Mouse (Mus musculus) C2C12 (cell line): ENCODE measurements around the gene Zc3h6. TPM values are rescaled to one million over a fixed set of nuclear protein-coding genes. Genes with fewer than 3 reads are reported as not detected.

Experiments used
- H3K27me3 ChIP-seq: one replicate; pipeline ENCODE4 v1.6.1; 2011; ENCODE audit not compliant: control insufficient read depth, insufficient read depth, insufficient read length
- H3K36me3 ChIP-seq: one replicate; pipeline ENCODE4 v1.6.1; 2011; ENCODE audit not compliant: control insufficient read depth, insufficient read depth
- H3K4me3 ChIP-seq: one replicate; pipeline ENCODE4 v1.5.1; 2011; ENCODE audit warnings: mild to moderate bottlenecking, control low read depth; ENCODE audit not compliant: poor library complexity, insufficient read depth, severe bottlenecking
- H3K79me2 ChIP-seq: one replicate; pipeline ENCODE4 v1.6.1; 2011; ENCODE audit not compliant: control insufficient read depth, insufficient read depth
- H3K79me3 ChIP-seq: one replicate; pipeline ENCODE4 v1.6.1; 2011; ENCODE audit warnings: low read depth, control low read depth
- H3ac ChIP-seq: one replicate; pipeline ENCODE3; 2011; ENCODE audit warnings: low read depth; ENCODE audit not compliant: control insufficient read depth, insufficient read length
- CEBPB ChIP-seq: IDR thresholded peaks from one replicate; pipeline ENCODE4 v1.6.1; 2011; ENCODE audit warnings: low read depth, mild to moderate bottlenecking, control low read depth, moderate library complexity
- CTCF ChIP-seq: IDR thresholded peaks from one replicate; pipeline ENCODE4 v1.5.1; 2011; ENCODE audit not compliant: control insufficient read depth, insufficient read depth, insufficient read length
- FOSL1 ChIP-seq: IDR thresholded peaks from one replicate; pipeline ENCODE4 v1.8.0; 2011; ENCODE audit warnings: mild to moderate bottlenecking, low read length; ENCODE audit not compliant: poor library complexity, insufficient read depth, severe bottlenecking
- MAX ChIP-seq: IDR thresholded peaks from one replicate; pipeline ENCODE4 v1.6.1; 2011; ENCODE audit warnings: mild to moderate bottlenecking, control low read depth
- MYOD1 ChIP-seq: IDR thresholded peaks from one replicate; pipeline ENCODE4 v1.6.1; 2011; ENCODE audit warnings: low read depth; ENCODE audit not compliant: control insufficient read depth, insufficient read length
- MYOG ChIP-seq: IDR thresholded peaks from one replicate; pipeline ENCODE4 v1.6.1; 2011; ENCODE audit not compliant: control insufficient read depth, insufficient read length; ENCODE audit errors: extremely low read depth
- USF1 ChIP-seq: IDR thresholded peaks from one replicate; pipeline ENCODE4 v1.6.1; 2011; ENCODE audit warnings: low read depth, mild to moderate bottlenecking, control low read depth, moderate library complexity
- polyA plus RNA-seq: library from polyadenylated mRNA; unstranded; fragments of >200 nt; fragmentation: generic; extraction: Trizol; gene quantifications from one replicate; pipeline ENCODE4 v1.2.1, GENCODE M21; 2012; ENCODE audit warnings: missing spikeins

The Zc3h6 gene
- polyA plus RNA-seq, 1 experiment = 0.21 TPM

DNA sequence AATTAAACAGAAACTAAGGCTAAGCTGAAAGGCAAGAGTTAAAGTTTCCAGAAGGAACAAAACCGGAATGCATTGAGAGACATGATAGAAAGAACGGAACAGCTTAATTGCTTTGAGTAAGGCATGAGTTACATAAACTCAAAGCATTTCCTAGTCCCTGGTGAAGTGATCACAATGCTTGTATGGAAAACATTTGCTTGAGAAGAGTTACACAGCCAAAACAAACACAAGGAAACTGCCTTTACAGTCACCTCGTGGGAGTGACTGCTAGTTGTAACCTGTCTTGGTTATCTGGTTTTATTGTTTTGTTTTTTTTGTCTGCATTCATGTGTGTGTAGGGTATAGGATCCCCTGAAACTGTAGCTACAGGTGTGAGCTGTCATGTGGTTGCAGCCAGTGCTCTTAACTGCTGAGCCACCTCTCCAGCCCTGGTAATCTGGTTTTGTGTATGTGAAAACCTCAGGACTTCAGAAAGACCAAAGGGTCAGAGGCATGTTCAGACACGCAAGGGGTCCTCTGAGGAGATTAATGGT, 85.3 kb downstream of the Zc3h6 start:
- TF ChIP-seq USF1 (no peak), CTCF (no peak), MAX (no peak), MYOD1 (no peak), FOSL1 (no peak), MYOG (no peak)
- H3K79me3 ChIP-seq = no peaks in the 10 kb centered on the region
- H3K36me3 ChIP-seq = no peaks in the 10 kb centered on the region
- H3ac ChIP-seq = no peak overlapping the region
- no peak overlapping the region for H3K4me3 ChIP-seq
- peaks cover 3% of the 10 kb centered on the region for H3K27me3 ChIP-seq
- H3K79me2 ChIP-seq = no peaks in the 10 kb centered on the region

DNA sequence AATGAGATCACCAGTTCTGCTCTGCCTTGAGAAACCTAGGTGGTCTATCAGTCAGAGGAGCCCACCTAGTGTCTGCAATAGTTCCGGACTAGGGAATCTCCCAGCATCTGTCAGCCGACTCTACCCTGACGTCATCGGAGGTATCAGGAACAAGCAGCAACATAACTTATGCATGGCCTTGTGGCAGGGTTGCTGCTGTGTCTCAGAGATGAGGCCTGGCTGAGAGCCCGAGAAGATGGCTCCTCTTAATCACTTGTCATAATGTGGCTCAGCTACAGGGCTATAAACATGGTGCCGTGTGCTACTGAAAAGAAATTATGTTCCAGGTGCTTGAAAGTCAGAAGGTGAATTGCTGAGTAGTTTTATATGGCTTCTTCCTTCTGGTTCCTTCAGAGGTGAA, 88.5 kb downstream of the Zc3h6 start:
- no peak overlapping the region for H3K4me3 ChIP-seq
- H3K27me3 ChIP-seq = peaks cover 3% of the 10 kb centered on the region
- no peaks in the 10 kb centered on the region for H3K36me3 ChIP-seq
- no peaks in the 10 kb centered on the region for H3K79me3 ChIP-seq
- no peak overlapping the region for H3ac ChIP-seq
- H3K79me2 ChIP-seq = no peaks in the 10 kb centered on the region
- TF ChIP-seq USF1 (no peak), CEBPB (no peak), MAX (no peak), MYOD1 (no peak), MYOG (no peak), FOSL1 (no peak), CTCF (no peak)

DNA sequence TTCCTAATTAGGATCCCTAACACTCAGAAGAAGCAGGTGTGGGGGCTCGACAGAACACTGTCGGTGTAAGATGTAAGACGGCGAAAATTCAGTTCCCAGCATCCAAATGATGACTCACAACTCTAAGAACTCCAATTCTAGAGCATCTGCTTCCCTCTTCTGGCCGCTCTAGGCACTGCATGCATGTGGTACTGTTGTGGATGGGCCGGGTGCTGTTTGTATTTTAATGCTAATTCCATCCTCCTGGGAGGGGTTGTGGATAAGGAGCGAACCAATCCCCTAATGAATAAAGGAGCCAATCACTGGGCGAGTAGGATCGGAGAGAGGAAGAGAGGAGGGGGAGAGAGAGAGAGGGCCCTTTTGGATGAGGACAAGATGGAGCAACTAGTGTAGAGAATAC, 89.4 kb downstream of the Zc3h6 start:
- TF ChIP-seq MYOD1 (no peak), USF1 (no peak), MAX (no peak), CEBPB (no peak), CTCF (no peak), MYOG (no peak), FOSL1 (no peak)
- Histone ChIP-seq H3K79me2 (no peaks in the 10 kb centered on the region), H3ac (no peak overlapping the region), H3K27me3 (peaks cover 3% of the 10 kb centered on the region), H3K36me3 (no peaks in the 10 kb centered on the region), H3K4me3 (no peak overlapping the region), H3K79me3 (no peaks in the 10 kb centered on the region)

DNA sequence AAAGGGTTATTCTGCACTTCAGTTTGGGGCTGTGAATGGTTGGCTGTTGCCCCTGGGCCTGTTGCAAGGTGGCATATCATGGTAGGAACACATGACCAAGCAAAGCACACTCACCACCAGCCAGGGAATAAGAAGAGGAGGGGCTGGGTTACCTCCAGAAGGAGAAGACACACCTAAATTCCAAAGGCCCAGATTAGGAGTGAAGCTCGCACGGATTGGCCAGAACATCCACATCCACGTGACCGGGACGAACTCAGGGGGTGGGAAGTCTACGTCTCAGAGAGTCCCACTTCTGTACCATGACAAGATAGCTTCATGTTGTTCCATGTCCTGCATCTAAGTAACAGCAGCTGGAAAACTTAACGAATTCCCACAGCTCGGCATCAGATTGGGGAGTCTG, 90.1 kb downstream of the Zc3h6 start:
- peaks cover 3% of the 10 kb centered on the region for H3K27me3 ChIP-seq
- H3K36me3 ChIP-seq = no peaks in the 10 kb centered on the region
- H3K79me2 ChIP-seq = no peaks in the 10 kb centered on the region
- TF ChIP-seq CEBPB (no peak), CTCF (no peak), MYOG (no peak), FOSL1 (no peak), USF1 (no peak), MAX (no peak), MYOD1 (no peak)
- H3K79me3 ChIP-seq = no peaks in the 10 kb centered on the region
- no peak overlapping the region for H3K4me3 ChIP-seq
- H3ac ChIP-seq = no peak overlapping the region

DNA sequence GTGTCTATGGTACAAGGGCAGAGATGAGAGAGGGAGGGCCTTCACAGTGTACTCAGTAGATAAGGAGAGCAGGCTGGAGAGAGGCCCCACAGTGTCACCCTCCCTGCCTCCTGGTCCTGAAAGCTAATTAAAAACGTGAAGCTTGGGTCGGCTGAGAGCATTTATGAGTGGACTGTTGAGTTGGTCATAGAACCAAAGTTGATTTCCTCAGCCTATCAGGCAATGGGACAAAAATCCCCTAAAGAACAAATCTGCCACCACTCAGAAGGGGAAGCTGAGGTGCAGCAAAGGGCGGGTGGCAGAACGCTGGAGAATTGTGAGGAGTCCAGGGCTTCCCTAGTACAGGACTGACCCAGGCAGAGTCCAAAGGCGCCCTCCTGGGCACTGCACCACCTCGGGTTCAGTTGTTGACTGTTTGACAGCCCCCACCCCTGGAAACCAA, 90.7 kb downstream of the Zc3h6 start:
- TF ChIP-seq FOSL1 (no peak), USF1 (no peak), MYOG (no peak), CTCF (no peak), MYOD1 (no peak), CEBPB (no peak), MAX (no peak)
- no peak overlapping the region for H3K4me3 ChIP-seq
- no peak overlapping the region for H3ac ChIP-seq
- no peaks in the 10 kb centered on the region for H3K79me3 ChIP-seq
- no peaks in the 10 kb centered on the region for H3K79me2 ChIP-seq
- peaks cover 3% of the 10 kb centered on the region for H3K27me3 ChIP-seq
- H3K36me3 ChIP-seq = no peaks in the 10 kb centered on the region

DNA sequence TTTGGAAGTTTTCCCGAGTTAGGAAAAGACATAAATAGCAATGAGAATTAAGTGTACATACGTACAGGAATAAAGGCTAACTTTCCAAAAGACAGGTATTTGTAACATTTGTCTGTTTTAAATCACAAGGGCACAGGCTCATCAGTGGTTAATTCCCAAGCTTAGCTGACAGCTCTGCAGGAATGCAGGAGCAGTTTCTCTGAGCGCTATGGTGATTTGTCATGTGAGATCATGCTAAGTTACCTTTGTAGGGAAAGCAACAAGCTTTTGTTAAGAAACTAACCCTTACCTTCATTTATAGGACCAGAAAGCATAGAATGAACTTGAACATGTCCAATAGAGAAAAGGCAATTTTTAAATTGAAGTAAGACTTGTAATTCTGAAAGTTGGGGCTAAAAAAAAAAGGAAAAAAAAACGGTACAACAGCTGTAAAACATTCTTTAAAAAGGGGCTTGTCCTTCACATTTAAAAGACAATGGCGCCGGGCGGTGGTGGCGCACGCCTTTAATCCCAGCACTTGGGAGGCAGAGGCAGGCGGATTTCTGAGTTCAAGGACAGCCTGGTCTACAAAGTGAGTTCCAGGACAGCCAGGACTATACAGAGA, 94.4 kb downstream of the Zc3h6 start:
- no peak overlapping the region for H3K4me3 ChIP-seq
- H3K79me2 ChIP-seq = peaks cover 7% of the 10 kb centered on the region
- no peaks in the 10 kb centered on the region for H3K79me3 ChIP-seq
- no peaks in the 10 kb centered on the region for H3K36me3 ChIP-seq
- H3ac ChIP-seq = no peak overlapping the region
- TF ChIP-seq MAX (no peak), CEBPB (no peak), CTCF (no peak), MYOG (no peak), USF1 (no peak), FOSL1 (no peak), MYOD1 (no peak)
- no peaks in the 10 kb centered on the region for H3K27me3 ChIP-seq
